Mouse (Mus musculus): ENCODE data around the gene Thumpd3. TPM values are rescaled to one million over a fixed set of nuclear protein-coding genes. Genes with fewer than 3 reads are reported as not detected.

Gene Thumpd3
- polyA plus RNA-seq, 1 experiment = 14.5 TPM

GRCm38 (mm10) chr6:113036463-113037175, 9.4 kb upstream of the Thumpd3 start:
- no peak for DNase-seq (ENCODE audit: low read depth)

- DNase-seq (ENCODE audit: low read depth) = peak; percentile 79
Measured at GRCm38 (mm10) chr6:113037946-113038734, 7.9 kb upstream of the Thumpd3 start.

GRCm38 (mm10) chr6:113038735-113039058, 7.3 kb upstream of the Thumpd3 start:
- DNase-seq (ENCODE audit: low read depth) = no peak

GRCm38 (mm10) chr6:113040319-113040718, 5.7 kb upstream of the Thumpd3 start:
- DNase-seq (ENCODE audit: low read depth) = no peak

- no peak for DNase-seq (ENCODE audit: low read depth)
Measured at GRCm38 (mm10) chr6:113041215-113041990, 4.6 kb upstream of the Thumpd3 start.

- no peak for DNase-seq (ENCODE audit: low read depth)
Measured at GRCm38 (mm10) chr6:113045575-113045974, 450 bp upstream of the Thumpd3 start.

GRCm38 (mm10) chr6:113047016-113047746, 1.2 kb downstream of the Thumpd3 start:
- no peak for DNase-seq (ENCODE audit: low read depth)

GRCm38 (mm10) chr6:113048371-113048770, 2.3 kb downstream of the Thumpd3 start:
- DNase-seq (ENCODE audit: low read depth) = no peak

GRCm38 (mm10) chr6:113049159-113049558, 3.1 kb downstream of the Thumpd3 start:
- no peak for DNase-seq (ENCODE audit: low read depth)

- DNase-seq (ENCODE audit: low read depth) = no peak
Measured at GRCm38 (mm10) chr6:113052972-113053371, 6.9 kb downstream of the Thumpd3 start.

- DNase-seq (ENCODE audit: low read depth) = no peak
Measured at GRCm38 (mm10) chr6:113054552-113055107, 8.6 kb downstream of the Thumpd3 start.

GRCm38 (mm10) chr6:113060892-113061563, 15.0 kb downstream of the Thumpd3 start:
- DNase-seq (ENCODE audit: low read depth) = no peak

GRCm38 (mm10) chr6:113062253-113062652, 16.2 kb downstream of the Thumpd3 start:
- peak; percentile 96 for DNase-seq (ENCODE audit: low read depth)

- DNase-seq (ENCODE audit: low read depth) = no peak
Measured at GRCm38 (mm10) chr6:113063363-113063762, 17.3 kb downstream of the Thumpd3 start.

GRCm38 (mm10) chr6:113065186-113065585, 19.2 kb downstream of the Thumpd3 start:
- DNase-seq (ENCODE audit: low read depth) = no peak

GRCm38 (mm10) chr6:113069154-113069553, 23.1 kb downstream of the Thumpd3 start:
- DNase-seq (ENCODE audit: low read depth) = no peak

- no peak for DNase-seq (ENCODE audit: low read depth)
Measured at GRCm38 (mm10) chr6:113075261-113075660, 29.2 kb downstream of the Thumpd3 start.

- peak; percentile 89 for DNase-seq (ENCODE audit: low read depth)
Measured at GRCm38 (mm10) chr6:113076012-113076685, 30.1 kb downstream of the Thumpd3 start.

- no peak for DNase-seq (ENCODE audit: low read depth)
Measured at GRCm38 (mm10) chr6:113076686-113077516, 30.9 kb downstream of the Thumpd3 start, which contains the start of gene Setd5. Setd5 (plus strand) TSS chr6:113077365.

All from gonadal fat pad, adult 2 months (tissue).